ENCODE assay signal across 8 mouse cellular contexts in genomic region chr10:19185790-19186581, GRCm38 (mm10).
A peak's percentile ranks its signal among the peaks of the same experiment; 100 is the strongest.
DNase-seq lines count a peak whose midpoint lies in the region; ATAC-seq and TF ChIP-seq lines count a peak whose summit lies in the region.

No protein-coding gene starts in this region.

- H3K4me1 ChIP-seq in ES-E14 (ENCODE audit: control insufficient read depth in 2 of 2, insufficient read depth in 2 of 2, low read length in 2 of 2, poor library complexity in 1 of 2) = peaks cover 0 to 7% of the 10 kb centered on the region in 2 experiments; a peak in 1 of 4 replicates
- peaks cover 12% of the 10 kb centered on the region; the same call in 1 of the 2 replicates for H3K4me1 ChIP-seq in embryonic facial prominence, embryonic 13.5 days
- peaks cover 4% of the 10 kb centered on the region for H3K4me1 ChIP-seq in lung, adult 2 months (ENCODE audit: control insufficient read depth, insufficient read depth, low read length)
- no peaks in the 10 kb centered on the region for H3K4me1 ChIP-seq in neural tube, embryonic 14.5 days (ENCODE audit: control insufficient read depth, insufficient read depth, low read length)

- in situ Hi-C loops in ES-E14 (cut with MboI; ENCODE audit: low sequenced_read_pairs in 2 of 2, unreplicated experiment in 2 of 2) = no loop called here

- no peaks in the 10 kb centered on the region for H3K9me3 ChIP-seq in ES-E14 (ENCODE audit: control insufficient read depth, insufficient read depth, low read depth, low read length)
- H3K9me3 ChIP-seq in embryonic facial prominence, embryonic 13.5 days = 0 out of 2 replicates have a peak, but pooled peaks cover 3% of the 10 kb centered on the region
- no peaks in the 10 kb centered on the region for H3K9me3 ChIP-seq in neural tube, embryonic 14.5 days (ENCODE audit: control insufficient read depth, low read length)

- TF ChIP-seq POLR2A in lung, adult 2 months (IDR thresholded peaks at IDR 0.05; ENCODE audit: borderline replicate concordance, extremely low read depth, low read depth, low read length) = no peak

- H3K9ac ChIP-seq in ES-E14 (ENCODE audit: insufficient read depth, low read depth, low read length, poor library complexity, severe bottlenecking) = no peak overlapping the region
- H3K9ac ChIP-seq in embryonic facial prominence, embryonic 13.5 days = peak overlapping the region; percentile 47
- H3K9ac ChIP-seq in neural tube, embryonic 14.5 days (replicated peaks; ENCODE audit: low read depth, low read length) = no peak overlapping the region

- ATAC-seq in embryonic facial prominence, embryonic 13.5 days (ENCODE audit: insufficient number of reproducible peaks, insufficient read depth, low FRiP score, low TSS enrichment, low read depth) = no peak
- ATAC-seq in neural tube, embryonic 14.5 days (ENCODE audit: low read depth) = peak; percentile 84

- TF ChIP-seq CTCF in lung, adult 2 months (IDR thresholded peaks at IDR 0.05; ENCODE audit: insufficient read depth, low read length) = peak; percentile 62

- no peaks in the 10 kb centered on the region for H3K36me3 ChIP-seq in ES-E14 (ENCODE audit: control insufficient read depth, insufficient read depth, low read length, poor library complexity, severe bottlenecking)
- no peaks in the 10 kb centered on the region for H3K36me3 ChIP-seq in embryonic facial prominence, embryonic 13.5 days
- no peaks in the 10 kb centered on the region for H3K36me3 ChIP-seq in neural tube, embryonic 14.5 days (ENCODE audit: control insufficient read depth, insufficient read depth, low read length)

- WGBS in embryonic facial prominence, embryonic 13.5 days = 8% methylated on average over 18 of the region's 18 CpGs
- 4% methylated on average over 18 of the region's 18 CpGs for WGBS in lung, adult 2 months
- 14% methylated on average over 18 of the region's 18 CpGs for WGBS in neural tube, embryonic 14.5 days

- DNase-seq in ES-E14 (ENCODE audit: low read depth, low spot score) = peak; percentile 48
- DNase-seq in adrenal gland, postnatal 36 days = peak; percentile 11 to 25
- DNase-seq in heart, postnatal 14 days = peak; percentile 19 to 45
- peak; percentile 23 to 61 for DNase-seq in kidney, postnatal 4 days
- DNase-seq in lung, adult 2 months = peak; percentile 57
- DNase-seq in gastrocnemius, adult 8-10 months (ENCODE audit: low spot score in 2 of 2) = no peak

- H3K4me3 ChIP-seq in ES-E14 (ENCODE audit: insufficient read depth in 1 of 2, low read depth in 1 of 2, low read length in 2 of 2, poor library complexity in 1 of 2, severe bottlenecking in 1 of 2) = no peak overlapping the region
- peak overlapping the region; percentile 34 for H3K4me3 ChIP-seq in embryonic facial prominence, embryonic 13.5 days
- H3K4me3 ChIP-seq in lung, adult 2 months (replicated peaks; ENCODE audit: extremely low read depth, low read depth, low read length) = peak overlapping the region; percentile 48
- H3K4me3 ChIP-seq in neural tube, embryonic 14.5 days (ENCODE audit: low read depth, low read length) = peak overlapping the region; percentile 15; the same call in 1 of the 2 replicates

- H3K27ac ChIP-seq in ES-E14 (ENCODE audit: insufficient read depth, low read depth, low read length, poor library complexity, severe bottlenecking) = no peak overlapping the region
- H3K27ac ChIP-seq in embryonic facial prominence, embryonic 13.5 days = no peak overlapping the region
- no peak overlapping the region for H3K27ac ChIP-seq in neural tube, embryonic 14.5 days (ENCODE audit: low read depth, low read length)

- intact Hi-C loops in heart, postnatal 14 days (cut with DNase I) = loop anchor here (1.0 to 2.0 kb wide), 3 partner anchors 171 to 269 kb away; partner anchors contain the start of gene Tnfaip3

- H3K27me3 ChIP-seq in embryonic facial prominence, embryonic 13.5 days = peaks cover 17% of the 10 kb centered on the region
- no peaks in the 10 kb centered on the region for H3K27me3 ChIP-seq in neural tube, embryonic 14.5 days (ENCODE audit: control insufficient read depth, insufficient read depth, low read length)

- H3K4me2 ChIP-seq in embryonic facial prominence, embryonic 13.5 days = peak overlapping the region; percentile 69
- H3K4me2 ChIP-seq in neural tube, embryonic 14.5 days (ENCODE audit: low read depth, low read length) = peak overlapping the region; percentile 56

TF ChIP-seq in ES-E14, 5 proteins besides CTCF, POLR2A, EP300 and RAD21:
- TF ChIP-seq MAFK (IDR thresholded peaks at IDR 0.05; ENCODE audit: insufficient read depth, low read depth, low read length) = 0 out of 2 replicates have a peak, but pooled peaks have one; percentile 28
- no peak for TF ChIP-seq ZNF384 (IDR thresholded peaks at IDR 0.05; ENCODE audit: low read depth, low read length)
- peak; percentile 67; the same call in 1 of the 2 replicates for TF ChIP-seq ZC3H11A (IDR thresholded peaks at IDR 0.05; ENCODE audit: borderline replicate concordance, low read depth, low read length)
- no peak for TF ChIP-seq HCFC1 (IDR thresholded peaks at IDR 0.05; ENCODE audit: borderline replicate concordance, insufficient read depth, low read length)

Comparison
In these comparisons a context has a peak if more than half of its experiments do, and no peak if none do; other contexts are left out.
1. DNase-seq: peak in ES-E14 (single experiment), adrenal gland, postnatal 36 days (2 of 2), heart, postnatal 14 days (2 of 2), kidney, postnatal 4 days (2 of 2) and lung, adult 2 months (single experiment); none in gastrocnemius, adult 8-10 months (0 of 2).
2. H3K4me3 ChIP-seq: peak in embryonic facial prominence, embryonic 13.5 days (single experiment), lung, adult 2 months (single experiment) and neural tube, embryonic 14.5 days (single experiment); none in ES-E14 (0 of 2).